Mouse (Mus musculus): ENCODE data around the gene C1qb.

DNA sequence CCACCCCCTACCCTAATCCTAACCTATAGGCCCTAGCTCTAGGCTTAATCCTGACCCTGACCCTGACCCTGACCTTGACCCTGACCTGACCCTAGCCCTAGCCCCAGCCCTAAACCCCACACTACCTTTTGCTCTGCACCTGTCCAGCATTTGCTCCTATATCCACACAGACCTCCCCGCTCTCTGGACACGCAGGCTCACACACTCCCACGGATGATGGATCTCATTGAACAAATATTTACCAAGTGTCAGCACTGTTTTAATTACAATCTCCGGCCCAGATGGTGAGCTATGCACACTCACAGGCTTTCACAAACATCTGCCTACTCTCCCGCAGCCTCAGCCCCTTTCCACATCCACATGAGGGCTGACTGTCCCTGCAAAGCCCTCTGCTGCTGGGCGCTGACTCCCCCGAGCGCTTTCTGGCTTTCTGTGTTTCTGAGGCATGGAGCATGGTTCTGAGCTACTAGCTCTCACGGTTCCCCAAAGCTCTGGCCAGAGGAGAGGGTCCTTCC is 12.2 kb upstream of the C1qb start:
- TF ChIP-seq CTCF (IDR thresholded peaks at IDR 0.05; ENCODE audit: insufficient read depth, low read depth, low read length) (no peak), POLR2A (IDR thresholded peaks at IDR 0.05; ENCODE audit: insufficient read depth, low read depth, low read length) (no peak)

Measured in olfactory bulb, adult 2 months (tissue).